Mouse (Mus musculus): Measurements from ENCODE around the gene Olfr1014.

Gene Olfr1014

GRCm38 (mm10) chr2:85772413-85772812 lies at the start of gene Olfr1014:
Gene Olfr1014 (plus strand): TSS chr2:85772713.
- DNase-seq: no peak

- DNase-seq: no peak
Observed at GRCm38 (mm10) chr2:85725793-85726192, 46.7 kb upstream of the Olfr1014 start.

GRCm38 (mm10) chr2:85753822-85754221 lies 18.7 kb upstream of the Olfr1014 start:
- DNase-seq: no peak

- no peak for DNase-seq
Observed at GRCm38 (mm10) chr2:85762666-85763065, 9.8 kb upstream of the Olfr1014 start, which contains the start of gene Olfr1012. Gene Olfr1012 (minus strand): TSS chr2:85762766.

- DNase-seq: no peak
Observed at GRCm38 (mm10) chr2:85766798-85767197, 5.7 kb upstream of the Olfr1014 start, which contains the start of gene Olfr1013. Gene Olfr1013 (plus strand): TSS chr2:85767098.

GRCm38 (mm10) chr2:85781717-85782116 lies 9.2 kb downstream of the Olfr1014 start, which contains the start of gene Olfr1015:
Gene Olfr1015 (plus strand): TSS chr2:85782017.
- DNase-seq: no peak

- no peak for DNase-seq
Observed at GRCm38 (mm10) chr2:85792331-85792730, 19.8 kb downstream of the Olfr1014 start.

GRCm38 (mm10) chr2:85802444-85802843 lies 29.9 kb downstream of the Olfr1014 start, which contains the start of gene Olfr1016:
Gene Olfr1016 (minus strand): TSS chr2:85802544.
- no peak for DNase-seq

GRCm38 (mm10) chr2:85804501-85804900 lies 32.0 kb downstream of the Olfr1014 start:
- no peak for DNase-seq

GRCm38 (mm10) chr2:85818179-85818578 lies 45.7 kb downstream of the Olfr1014 start, which contains the start of gene Olfr1018:
Gene Olfr1018 (plus strand): TSS chr2:85818479.
- no peak for DNase-seq
